Mouse (Mus musculus) ES-CJ7 (cell line): ENCODE measurements around the gene March9.
"Not testable (repeated sequence)": the region's sequence is repeated elsewhere in the genome, so short reads cannot be mapped to it uniquely, and the experiment has no call there.

Source experiments
- DNase-seq: peaks from one replicate; pipeline ENCODE4 v3.0.0; 2011; ENCODE audit warnings: low read depth, low spot score

The March9 gene

DNA sequence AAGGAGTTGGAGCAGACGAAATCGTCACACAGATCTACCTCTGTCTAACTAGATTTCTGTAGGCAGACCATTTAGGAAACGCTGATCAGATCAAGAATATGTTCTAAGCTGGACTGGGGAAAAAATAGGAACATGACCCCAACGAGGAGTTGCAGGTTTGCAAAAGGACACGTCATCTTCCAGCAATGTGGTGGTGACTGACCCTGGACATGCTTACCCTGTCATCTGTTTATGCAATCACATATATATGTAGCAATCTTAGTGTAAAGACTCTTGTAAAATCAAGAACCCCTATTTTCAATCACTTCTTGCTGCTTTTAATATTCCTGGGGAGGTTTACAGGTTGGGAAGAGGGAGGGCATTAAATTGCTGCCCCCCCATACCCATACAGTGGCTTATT lies 2.5 kb upstream of the March9 start:
- DNase-seq: no peak

GRCm38 (mm10) chr10:127062101-127062500 lies 2.1 kb upstream of the March9 start:
- not testable (repeated sequence) for DNase-seq

DNA sequence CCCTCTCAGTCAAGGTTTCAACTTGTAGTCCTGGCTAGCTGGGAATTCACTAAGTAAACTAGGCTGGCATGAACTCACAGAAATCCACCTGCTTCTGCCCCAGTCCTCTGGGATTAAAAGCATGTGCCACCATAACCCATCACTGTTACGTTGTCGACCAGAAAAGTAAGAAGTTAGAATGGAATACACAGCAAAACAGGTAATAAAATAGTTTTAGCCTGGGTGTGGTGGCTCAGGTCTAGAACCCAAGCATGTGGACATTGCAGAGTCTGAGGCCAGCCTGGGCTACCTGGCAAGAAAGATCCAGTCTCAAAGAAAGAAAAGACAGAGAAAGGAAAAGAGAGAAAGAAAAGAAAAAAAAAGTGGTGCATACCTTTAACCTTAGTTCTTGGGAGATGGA lies 1.5 kb upstream of the March9 start:
- no peak for DNase-seq

GRCm38 (mm10) chr10:127061085-127061484 lies 1.1 kb upstream of the March9 start:
- DNase-seq: no peak

DNA sequence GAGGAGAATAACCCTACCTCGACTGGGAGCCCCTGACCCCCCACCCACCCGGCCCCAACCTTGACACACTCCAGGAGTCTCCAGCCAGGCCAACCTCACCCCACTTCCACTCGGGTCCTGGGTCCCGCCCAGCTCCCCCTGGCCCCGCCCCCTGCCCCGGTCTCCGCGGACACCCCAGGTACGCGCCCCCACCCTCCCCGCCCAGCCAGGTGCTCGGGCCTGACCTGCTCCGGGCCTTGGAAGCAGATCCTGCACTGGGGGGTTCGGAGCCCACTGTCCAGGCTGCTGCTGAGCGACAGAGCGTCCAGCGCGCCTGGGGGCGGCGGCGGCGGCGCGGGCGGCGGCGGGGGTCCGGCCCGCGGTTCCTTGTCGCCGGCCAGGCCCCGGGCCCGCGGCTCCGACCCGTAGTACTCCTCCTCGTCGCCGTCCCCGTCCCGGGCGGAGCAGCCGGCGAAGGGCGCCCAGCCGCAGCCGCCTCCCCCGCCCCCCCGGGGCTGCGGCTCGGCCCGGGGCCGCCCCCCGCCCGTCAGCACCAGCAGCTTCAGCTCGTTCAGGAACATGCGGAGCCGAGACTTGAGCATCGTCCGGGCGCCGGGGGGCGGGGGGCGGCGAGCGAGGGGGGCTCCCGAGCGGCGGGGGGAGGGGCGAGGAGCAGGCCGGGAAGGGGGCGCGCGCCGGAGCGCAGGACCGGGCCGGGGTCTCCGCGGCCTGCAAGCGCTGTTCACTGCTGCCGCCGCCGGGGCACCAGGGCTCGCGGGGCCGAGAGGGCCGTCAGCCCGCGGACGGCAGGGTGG lies 613 bp downstream of the March9 start:
- DNase-seq: no peak

DNA sequence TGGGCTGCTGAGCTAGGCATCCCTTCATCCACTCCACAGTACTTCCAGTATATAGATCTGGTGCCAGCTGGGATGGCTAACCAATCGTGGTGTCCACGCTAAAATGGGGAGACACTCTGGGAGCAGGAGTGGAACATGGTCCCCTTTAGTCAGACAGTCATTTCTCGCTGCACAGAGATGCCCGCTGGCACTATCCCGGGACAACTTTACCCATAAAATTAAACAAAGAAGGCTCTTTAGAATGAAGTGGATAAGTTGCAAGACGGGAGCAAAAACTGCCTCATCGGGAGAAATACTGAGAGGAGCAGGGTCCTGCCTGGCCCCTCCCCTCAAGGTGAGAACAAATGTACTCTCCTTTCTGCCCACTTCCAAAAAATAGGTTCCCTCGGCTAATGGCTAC lies 1.3 kb downstream of the March9 start:
- no peak for DNase-seq

- DNase-seq: peak; percentile 86
Observed at GRCm38 (mm10) chr10:127058161-127058560, 1.8 kb downstream of the March9 start.

GRCm38 (mm10) chr10:127056490-127056889 lies 3.5 kb downstream of the March9 start:
- no peak for DNase-seq

- no peak for DNase-seq
Observed at GRCm38 (mm10) chr10:127055406-127055805, 4.6 kb downstream of the March9 start.

- DNase-seq: no peak
Observed at GRCm38 (mm10) chr10:127054646-127055045, 5.3 kb downstream of the March9 start.

- DNase-seq: no peak
Observed at GRCm38 (mm10) chr10:127050119-127050474, 9.9 kb downstream of the March9 start.

DNA sequence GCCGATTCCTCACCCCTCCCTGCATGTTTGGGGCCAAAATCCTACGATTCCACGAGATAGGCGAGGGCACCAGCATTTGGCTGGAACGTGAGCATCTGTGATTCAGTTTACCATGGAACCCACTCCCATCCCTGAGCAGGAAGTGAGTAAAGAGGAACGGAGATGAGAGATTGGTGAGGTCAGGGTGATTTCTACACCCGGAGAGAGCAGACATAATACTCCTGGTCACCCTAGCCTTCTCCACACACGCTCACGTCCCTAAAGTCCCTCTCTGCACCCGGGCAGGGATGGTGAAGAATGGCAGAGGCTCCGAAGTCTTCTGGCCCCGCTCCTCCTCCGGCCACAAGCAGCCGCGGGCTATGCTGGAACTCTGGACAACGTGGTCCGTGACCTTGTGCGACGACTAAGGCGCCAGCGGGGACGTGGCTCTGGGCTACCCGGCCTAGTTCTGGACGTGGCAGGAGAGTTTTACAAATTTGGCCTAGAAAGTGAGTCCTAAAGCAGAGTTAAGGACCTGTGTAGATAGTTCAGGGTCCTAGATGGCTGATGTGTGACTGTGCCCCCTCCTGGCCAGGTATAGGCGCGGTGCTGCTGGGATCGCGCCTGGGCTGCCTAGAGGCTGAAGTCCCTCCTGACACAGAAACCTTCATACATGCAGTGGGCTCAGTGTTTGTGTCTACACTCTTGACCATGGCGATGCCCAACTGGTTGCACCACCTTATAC lies 10.4 kb downstream of the March9 start:
- peak; percentile 63 for DNase-seq

DNA sequence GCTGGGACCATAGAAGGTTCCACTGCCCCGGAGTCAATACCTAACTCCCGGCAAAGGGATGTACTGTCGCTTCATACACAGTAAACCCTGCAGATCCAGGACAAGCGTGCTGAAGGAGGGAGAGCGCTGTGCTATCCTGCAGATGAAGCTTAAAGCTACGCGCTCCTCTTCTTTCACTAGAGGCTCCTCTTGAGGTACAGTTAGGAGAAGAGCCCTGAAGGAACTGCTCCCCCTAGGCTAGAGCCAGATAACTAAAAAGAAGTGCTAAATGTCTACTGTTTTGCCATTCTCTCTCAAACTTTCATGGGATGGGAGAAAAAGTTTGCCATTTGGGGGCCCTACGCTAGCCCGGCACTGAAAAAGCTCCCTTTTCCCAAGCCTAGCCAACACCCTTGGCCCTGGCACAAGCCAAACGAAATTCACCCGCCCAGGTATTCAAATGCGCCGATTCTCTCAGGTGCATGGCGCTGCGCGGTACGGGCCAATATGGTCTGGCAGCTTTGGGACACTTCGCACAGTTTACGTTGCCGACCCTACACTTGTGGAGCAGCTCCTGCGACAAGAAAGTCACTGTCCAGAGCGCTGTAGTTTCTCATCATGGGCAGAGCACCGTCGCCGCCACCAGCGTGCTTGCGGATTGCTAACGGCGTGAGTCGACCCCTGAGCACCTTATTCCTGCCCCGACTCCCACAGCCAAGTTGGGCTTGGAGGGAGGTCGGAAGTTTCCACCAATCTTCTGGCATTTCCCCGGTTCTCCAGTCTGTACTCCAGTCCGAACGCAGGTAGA lies 11.2 kb downstream of the March9 start:
- no peak for DNase-seq

GRCm38 (mm10) chr10:127047954-127048353 lies 12.0 kb downstream of the March9 start, which contains the start of gene Cyp27b1:
Cyp27b1 (plus strand) TSS chr10:127048250.
- DNase-seq: no peak

GRCm38 (mm10) chr10:127043187-127043586 lies 16.8 kb downstream of the March9 start:
- no peak for DNase-seq

DNA sequence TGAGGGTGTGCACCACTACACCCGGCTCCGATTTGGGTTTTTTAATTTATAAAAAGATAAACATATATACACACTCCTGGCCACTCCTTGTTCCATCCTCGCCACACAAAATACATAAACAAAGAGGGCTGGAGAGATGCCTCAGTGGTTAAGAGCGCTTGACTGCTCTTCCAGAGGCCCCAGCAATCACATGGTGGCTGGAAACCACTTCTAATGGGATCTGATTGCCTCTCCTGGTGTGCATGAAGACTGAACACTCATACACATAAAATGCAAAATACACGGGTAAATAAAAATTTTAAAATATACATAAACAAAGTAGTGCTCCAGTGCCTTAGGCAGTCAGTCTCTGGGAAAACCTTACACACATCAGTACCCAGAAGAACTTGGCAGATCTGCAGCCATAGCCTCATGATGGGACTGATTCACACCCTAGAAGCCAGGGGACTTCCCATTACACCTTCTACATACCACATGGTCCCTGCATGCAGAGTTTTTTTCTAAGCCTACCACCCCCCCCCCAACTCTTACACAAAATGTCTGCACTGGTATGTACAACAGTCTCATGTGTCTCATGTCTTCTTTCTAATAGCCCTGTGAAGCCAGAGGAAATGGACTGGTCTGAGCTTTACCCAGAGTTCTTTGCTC lies 17.4 kb downstream of the March9 start:
- no peak for DNase-seq

DNA sequence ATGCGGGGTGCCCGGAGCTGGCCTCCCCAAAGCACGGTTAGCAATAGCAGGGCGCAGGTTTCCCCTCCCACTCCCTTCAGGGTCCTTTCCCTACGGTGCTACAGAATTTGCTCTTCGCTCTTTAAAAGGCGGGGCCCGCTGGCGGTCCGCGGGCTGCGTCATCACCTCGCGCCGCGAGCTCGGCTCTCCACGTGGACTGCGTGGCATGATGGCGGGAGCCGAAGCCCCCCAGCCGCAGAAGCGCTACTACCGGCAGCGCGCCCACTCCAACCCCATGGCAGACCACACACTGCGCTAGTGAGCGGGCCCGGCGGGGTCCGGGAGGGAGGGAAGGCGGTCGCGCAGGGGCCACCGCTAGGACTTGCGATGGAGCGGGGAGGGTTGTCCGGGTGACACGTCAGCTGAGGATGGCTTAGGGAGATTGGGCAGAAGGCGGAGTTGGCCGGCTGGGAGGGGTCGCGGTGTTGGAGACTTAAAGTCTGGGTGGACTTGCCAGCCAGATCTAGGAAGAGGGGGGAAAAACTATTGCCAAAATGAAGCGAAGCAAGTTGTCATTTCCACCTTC lies 18.1 kb downstream of the March9 start:
- peak; percentile 92 for DNase-seq

- DNase-seq: no peak
Observed at GRCm38 (mm10) chr10:127041274-127041766, 18.7 kb downstream of the March9 start, which contains the start of the genes Mettl1 and Eef1akmt3. Mettl1 (plus strand) TSS chr10:127041414. Eef1akmt3 (minus strand) TSS chr10:127041513.

DNA sequence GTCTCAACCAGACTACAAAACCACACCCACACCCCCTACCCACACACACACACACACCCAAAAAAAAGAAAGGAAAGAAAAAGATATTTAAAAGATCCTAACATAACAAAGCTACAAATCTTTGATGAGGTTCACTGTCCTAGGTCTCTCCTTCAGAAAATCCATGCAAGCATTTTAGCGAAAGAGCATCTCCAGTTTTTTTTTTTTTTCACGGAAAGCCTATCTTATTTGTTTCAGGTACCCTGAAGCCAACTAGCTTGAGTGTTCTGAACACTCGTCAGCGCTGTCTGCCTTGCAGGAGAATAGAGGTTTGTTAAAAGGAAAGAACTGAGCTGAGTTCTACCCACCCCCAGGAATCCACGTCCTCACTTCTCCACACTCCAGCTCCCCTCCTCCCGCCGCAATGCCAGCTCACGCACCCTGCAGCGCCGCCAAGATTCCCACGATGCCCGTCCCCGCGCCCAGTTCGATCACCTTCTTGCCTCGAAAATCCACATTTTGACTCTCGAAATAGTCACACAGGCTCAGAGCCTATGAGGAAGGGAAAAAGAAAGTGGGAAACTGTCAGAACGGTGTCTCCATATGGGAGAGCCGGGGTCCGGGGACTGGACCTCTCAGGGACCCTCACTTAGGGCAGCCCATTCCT lies 19.3 kb downstream of the March9 start:
- DNase-seq: no peak

DNA sequence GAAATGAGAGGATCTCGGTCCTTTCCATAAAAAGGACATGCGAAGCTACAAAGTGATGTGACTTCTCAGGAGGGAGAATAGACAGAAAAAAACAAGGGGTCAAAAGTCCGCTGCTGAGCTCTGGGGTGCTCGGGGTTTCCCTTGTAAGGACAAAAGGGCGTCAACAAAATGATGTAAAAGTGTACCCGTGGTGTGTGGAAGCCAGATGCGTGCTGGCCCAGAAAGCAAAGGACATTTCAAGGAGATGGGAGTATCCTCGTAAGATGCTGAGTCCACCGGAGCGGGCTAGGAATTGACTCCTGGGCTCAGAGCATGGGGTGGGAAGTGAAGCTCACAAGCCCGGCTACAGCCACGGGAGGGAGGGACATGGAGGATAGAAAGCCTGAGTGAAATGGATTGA lies 22.3 kb downstream of the March9 start:
- DNase-seq: peak; percentile 61

DNA sequence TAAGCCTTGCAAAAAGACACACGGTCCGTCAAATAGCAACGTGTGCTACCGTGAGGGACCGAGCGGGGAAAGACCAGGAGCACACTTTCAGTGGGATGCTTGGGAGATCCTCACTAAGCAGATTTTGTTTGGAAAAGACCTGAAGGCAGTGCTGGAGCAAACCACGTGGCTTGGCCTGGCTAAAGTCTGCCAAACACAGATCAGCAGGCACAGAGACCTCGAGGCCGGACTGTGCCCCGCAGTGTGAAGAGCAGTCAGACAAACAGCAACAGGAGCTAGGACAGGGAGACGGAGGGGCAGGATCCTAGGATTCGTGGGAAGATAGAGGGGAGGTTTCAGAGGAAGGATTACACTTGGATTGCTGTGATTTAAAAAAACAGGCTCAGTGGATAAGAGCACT lies 23.7 kb downstream of the March9 start:
- no peak for DNase-seq
